Mouse (Mus musculus) CD4-positive, CD25-positive, alpha-beta regulatory T cell (primary cell): ENCODE data around the gene Mkrn3. TPM values are rescaled to one million over a fixed set of nuclear protein-coding genes. Genes with fewer than 3 reads are reported as not detected.

Experiments
- polyA plus RNA-seq: library from polyadenylated mRNA; unstranded; fragments of 100-300 nt; shearing (Covaris generic); gene quantifications from one replicate; pipeline ENCODE4 v1.2.1, GENCODE M21; 2017

Gene Mkrn3
- 0.07 TPM for polyA plus RNA-seq

DNA sequence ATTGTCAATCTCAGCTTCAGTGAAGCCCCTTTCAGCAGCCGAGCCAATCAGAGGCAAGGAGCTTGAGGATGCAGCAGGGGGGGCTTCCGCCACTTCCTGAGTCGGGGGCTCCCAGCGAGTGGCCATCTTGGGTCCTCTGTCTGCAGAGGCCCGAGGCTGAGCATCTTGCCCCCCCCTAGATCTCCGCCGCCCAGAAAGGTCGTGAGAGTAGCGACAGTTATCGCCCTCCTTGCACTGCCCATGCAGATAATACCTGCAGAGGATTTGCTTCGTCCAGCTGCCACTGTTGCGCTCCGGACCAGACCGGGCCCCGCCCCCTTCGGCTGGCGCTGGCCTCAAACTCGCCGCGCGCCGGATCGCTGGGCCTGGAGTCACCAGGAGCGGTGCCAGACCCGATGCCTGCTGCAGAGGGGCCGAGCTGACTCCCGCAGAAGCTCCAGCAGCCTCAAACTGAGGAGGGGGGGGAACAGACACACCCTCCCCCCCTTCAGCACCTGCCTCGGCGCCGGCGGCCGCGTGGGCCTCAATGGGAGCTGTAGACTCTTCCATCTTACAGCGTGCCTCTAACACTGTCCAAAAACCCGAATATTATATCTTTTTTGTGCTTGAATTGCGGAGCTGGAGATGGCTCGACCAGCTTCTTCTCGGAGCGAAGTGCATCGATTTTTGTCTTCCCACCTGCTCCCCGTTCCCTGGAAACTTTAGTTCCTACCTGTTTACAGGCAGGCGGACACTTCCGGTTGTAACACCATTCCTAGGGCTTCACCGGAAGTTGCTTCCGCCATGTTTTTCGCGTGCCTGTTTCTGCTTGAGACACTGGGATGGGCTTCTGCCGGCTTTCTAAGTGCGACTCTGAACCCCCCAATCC lies at the start of gene Mkrn3:
Gene Mkrn3, minus strand, starts transcription at position 647 of the 868 bp plus-strand sequence.

DNA sequence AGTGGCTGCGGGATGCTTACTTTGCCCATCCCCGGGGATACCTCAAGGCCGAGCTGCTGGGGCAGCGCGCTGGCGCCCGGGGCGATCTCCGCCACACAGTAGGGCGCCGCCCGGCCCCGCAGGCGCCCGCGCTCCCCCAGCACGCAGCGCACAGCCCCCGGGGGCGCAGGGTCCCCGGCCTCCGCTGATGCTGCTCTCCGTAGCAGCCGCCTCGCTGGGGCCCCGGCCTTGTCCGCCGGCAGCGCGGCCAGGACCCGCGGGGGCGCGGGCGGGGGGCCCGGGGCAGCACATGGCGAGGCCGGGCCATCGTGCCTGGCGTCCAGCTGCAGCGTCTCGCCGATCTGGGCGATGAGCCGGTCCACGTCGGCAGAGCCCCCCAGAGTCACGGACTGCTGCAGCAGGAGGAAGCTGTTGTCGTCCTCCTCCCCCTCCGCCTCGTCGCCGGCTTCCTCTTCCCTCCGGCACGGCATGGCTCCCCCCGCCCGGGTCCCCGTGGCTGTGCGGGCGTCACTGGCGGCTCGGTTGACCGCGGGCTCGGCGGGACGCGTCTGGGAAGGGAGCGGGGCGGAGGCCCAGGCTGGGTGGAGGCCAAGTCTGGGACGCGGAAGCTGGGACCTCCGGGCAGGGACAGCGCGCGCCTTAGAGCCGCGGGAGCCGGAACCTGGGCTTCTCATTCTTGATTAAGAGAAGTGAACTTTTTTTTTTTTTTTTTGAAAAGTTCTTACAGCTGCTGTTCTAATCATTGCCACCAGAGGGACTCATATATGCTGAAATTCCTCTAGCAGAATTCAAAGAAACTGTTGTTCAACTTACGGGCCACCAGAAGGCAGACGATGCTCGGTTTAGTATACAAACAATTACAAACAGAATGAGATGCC lies 44.2 kb upstream of the Mkrn3 start, which contains the start of gene Peg12:
Gene Peg12, minus strand, starts transcription at position 633 of the 878 bp plus-strand sequence.

DNA sequence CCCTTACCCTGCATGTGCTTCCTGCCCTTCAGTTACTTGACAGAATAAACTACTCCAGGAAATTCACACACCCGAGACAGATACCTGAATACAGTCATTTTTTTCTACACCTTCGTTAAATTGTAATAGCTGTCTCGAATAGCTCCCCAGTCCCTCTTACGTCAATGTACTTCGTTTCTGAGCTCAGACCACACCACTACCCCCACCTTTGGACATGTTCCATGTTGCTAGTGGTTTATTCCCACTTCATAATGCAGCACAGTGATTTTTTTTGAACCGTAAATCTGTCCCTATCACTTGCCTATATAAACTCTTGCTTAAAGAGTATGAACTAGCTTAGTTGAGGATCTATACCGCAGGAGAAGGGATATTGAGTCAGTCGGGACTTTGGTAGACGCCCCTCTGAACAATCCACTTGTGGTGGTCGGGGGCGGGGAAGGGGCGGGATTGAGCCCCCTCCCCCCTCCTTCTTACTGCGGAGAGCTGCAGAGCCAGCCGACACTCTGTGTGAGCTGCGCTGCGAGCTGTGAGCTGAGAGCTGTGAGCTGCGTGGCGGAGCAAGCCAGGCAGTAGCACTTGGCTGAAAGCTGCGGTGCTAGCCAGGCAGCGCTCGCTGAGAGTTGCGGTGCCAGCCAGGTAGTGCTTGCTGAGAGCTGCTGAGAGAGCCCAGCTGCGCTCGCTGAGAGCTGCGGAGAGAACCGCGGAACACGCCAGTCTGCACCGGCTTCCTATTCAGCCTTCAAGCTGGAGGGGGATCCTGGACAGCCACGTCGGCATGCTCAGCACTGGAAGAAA lies 43.2 kb downstream of the Mkrn3 start, which contains the start of gene Magel2:
Gene Magel2, plus strand, starts transcription at position 501 of the 795 bp plus-strand sequence.

Other genes starting within 250 kb of the Mkrn3 start
- gene Ndn, start 73.6 kb downstream of the Mkrn3 start, polyA plus RNA-seq: 0.10 TPM
- not detected for gene Magel2, start 43.1 kb downstream of the Mkrn3 start, polyA plus RNA-seq
- not detected for gene Peg12, start 44.4 kb upstream of the Mkrn3 start, polyA plus RNA-seq